Mouse (Mus musculus): ENCODE results near the gene Foxp4.

The Foxp4 gene

DNA sequence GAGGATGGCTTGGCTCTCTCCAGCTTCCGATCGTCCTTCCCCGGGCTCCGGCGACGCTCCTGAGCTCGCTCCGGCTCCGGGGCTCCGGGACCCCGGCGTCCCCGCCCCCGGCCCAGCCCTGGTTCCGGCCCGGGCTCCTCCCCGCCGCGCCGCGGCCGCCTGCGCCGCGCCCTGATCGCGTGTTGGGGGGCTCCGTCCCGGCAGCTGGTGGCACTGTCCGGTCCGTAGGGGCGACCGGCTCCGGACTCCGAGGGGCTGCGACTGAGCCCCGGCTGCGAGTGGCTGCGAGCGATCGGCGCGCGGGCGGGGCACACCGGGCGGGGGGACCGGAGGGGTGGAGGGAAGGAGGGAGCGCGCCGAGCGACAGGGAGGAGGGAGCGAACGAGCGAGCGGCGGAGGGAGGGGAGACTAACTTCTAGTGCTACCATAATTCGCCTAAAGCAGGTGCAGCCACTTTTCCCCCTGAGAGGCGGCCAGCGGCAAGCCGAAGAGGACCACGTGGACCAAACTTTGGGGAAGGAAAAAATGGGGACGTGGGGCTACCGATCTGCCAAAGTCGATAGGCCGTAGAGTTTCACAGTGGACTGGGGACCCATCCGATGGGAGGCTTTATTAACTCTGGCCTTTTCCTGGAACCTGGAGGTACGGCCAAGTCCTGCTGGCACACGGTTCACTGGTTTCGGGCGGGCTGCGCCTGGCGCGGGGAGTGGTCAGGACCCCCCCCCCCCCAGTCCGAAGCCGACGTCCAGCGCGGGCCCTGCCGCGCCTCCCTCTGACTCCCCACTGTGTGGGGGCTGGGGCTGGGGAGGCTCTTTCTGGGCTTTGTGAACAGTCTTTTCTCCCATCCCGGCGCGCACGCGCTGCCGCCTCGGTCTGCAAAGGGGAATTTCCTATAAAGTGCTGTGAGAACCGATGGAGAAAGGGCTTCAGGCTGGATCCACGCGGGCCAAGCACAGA lies at the start of gene Foxp4:
TSS of gene Foxp4 (minus strand) at position 263 of the 957 bp plus-strand sequence.
- DNase-seq (ENCODE audit: low read depth, low spot score), result peak; percentile 84

DNA sequence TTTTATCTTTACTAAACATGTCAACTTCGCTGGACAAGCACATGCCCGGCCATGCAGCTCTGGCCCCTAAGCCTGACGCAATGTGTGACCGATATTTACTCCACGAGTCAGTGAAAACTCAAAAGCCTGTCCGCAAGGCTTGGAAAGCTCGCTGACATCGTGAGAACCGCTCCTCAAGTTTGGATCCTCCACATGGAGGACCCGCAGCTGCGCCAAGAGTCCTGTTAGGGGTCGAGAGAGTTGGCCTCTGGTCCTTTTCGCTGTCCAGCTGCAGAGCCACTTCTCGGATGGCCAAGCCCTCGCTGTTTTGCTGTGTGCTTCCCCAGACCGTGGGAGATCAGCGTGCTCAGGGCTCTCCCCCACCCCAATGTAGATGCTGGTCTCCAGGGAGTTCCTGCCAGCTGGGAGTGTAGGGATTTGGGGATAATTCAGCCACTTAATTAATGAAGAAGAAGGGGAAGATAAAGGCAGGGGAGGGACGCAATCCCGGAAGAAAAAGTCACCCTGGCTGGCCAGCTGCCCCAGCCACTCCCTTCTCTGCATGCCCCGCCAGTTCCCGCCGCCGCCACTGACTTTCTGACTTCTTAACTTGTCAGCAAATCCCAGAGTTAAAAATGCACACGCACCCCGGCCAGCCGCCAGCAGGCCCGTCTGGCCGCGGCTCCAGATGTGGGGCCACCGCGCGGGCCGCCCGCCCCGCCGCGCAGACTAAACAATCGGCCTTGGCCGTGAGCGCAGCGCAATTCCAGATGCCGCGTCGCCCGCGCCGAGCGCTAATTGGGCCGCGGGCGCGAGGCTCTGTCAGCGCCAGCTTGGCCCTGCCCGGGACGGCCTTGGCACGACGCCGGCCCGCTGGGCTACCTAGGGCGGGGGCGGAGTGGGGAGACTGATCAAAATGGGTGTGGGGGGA lies 49.4 kb upstream of the Foxp4 start:
- no peak for DNase-seq (ENCODE audit: low read depth, low spot score)

DNA sequence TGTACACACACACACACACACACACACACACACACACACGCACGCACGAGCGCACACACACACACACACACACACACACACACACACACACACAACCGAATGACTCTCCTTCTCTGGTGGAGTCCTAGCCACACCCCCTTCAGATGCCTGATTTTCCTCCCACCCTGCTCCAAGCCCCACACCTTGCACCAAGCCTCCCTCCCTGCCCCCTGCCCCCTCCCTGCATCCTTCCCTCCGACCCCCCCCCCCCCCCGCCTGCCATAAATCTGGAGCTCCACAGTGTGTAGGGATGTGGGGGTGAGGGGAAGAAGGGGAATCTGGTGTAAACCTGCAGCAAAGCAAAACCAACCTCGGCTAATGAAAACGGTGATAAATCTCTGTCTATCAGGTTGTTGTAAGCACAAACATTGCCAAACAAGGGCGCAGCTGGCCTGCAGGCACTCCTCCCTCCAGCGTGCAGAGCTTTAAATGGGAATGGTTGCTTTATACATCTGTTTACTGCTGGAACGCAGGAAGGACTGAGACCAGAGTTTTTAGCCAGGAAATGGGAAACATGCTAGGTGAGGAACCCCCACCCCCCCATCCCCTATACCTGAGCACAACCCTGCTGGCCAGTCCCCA lies 41.5 kb upstream of the Foxp4 start:
- DNase-seq (ENCODE audit: low read depth, low spot score), result no peak

DNA sequence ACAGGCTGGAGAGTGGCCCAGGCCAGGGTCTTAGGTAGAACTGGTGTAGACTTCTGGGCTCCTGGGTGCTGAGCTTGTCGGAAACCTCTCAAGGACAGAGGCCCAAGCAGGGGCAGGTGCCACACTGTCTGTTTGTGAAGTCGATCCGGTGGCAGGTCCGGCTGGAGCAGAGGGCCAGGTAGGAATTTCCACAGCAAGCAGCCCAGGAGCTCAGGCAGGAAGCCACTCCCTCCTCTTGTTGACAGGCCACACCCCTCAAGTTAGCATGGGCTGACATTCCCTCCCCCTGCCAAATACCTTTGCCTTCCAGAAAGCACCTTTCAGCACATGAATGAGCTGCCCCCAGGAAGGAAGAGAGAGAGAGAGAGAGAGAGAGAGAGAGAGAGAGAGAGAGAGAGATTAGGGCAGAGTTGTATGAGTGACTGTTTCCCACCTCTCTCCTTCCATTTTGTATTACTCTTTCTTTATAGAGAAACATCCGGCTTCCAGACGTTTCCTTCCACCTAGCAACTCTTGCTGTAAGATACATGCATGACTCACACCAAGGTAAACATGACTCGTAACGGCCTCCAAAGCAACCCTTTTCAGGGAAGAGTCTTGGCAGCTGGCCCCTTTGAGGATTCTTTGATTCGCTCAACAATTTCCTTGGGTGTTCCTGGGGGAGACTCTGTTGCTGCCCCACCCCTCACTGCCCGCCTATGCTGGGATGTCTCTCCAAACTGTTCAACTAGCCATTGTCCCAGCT lies 33.8 kb upstream of the Foxp4 start:
- DNase-seq (ENCODE audit: low read depth, low spot score), result no peak

DNA sequence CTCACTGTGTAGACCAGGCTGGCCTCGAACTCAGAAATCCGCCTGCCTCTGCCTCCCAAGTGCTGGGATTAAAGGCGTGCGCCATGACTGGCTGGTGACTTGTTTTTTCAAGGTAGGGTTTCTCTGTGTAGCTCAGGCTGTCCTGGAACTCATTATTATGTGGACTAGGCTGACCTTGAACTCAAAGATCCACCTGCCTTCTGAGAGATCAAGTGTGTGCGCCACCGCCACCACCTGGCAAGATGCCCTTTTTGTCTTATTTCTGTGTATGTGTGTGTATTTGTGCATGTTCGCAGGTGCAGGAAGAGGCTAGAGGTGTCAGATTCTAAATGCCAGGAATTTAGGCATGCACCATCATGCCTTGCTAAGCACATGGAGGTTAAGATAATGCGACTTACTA lies 32.0 kb upstream of the Foxp4 start:
- DNase-seq (ENCODE audit: low read depth, low spot score), result no peak

DNA sequence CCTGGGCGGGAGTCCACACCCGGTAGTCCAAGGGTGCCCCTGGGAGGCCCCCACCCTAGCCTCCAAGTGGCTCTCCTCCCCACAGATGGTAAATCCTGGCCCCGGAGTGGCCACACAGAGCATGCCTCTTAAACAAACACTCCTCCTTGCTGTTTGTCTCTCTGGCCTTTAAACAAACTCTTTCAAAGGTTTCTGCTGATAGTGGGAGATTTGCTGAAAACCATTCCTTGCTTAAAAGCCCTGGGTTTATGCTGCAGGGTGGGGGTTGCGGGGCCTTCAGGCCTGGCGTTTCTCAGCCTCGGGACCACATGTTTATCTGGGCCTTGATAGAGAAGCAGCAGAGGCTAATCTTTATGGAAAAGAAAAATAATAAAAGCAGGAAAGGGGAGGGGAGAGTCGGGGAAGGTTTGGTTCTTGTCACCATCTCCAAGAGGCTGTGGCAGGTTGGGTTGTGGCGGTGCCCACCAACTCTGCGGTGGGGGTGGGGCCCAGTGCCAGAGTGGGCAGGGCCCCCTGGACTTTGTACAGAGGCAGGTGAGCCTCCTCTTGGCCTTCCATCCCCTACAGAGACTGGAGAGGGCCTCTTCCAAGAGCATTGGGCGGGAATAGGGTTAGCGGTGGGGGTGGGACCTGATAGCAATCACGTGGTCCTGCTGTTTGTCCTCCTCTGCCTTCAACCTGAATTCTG lies 30.8 kb upstream of the Foxp4 start:
- DNase-seq (ENCODE audit: low read depth, low spot score), result no peak

DNA sequence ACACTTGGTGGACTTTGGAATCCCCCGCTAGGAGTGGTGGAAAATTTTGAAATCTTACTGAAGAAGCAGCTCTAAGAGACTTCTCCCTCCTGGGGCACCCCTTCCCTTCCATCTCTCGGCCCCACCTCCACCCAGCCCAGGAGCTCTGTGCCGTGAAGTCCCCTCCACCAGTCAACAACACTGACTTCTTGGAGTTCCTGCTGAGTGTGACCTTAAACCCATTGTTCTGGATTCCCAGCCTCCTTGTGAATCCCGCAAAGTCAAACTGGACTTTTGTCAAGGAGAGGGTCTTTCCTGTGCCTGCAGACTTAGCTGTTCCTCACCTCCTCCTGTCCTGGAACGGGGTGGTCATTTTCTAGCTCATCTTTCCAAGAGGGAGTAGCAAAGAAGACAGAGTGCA lies 28.8 kb upstream of the Foxp4 start:
- no peak for DNase-seq (ENCODE audit: low read depth, low spot score)

DNA sequence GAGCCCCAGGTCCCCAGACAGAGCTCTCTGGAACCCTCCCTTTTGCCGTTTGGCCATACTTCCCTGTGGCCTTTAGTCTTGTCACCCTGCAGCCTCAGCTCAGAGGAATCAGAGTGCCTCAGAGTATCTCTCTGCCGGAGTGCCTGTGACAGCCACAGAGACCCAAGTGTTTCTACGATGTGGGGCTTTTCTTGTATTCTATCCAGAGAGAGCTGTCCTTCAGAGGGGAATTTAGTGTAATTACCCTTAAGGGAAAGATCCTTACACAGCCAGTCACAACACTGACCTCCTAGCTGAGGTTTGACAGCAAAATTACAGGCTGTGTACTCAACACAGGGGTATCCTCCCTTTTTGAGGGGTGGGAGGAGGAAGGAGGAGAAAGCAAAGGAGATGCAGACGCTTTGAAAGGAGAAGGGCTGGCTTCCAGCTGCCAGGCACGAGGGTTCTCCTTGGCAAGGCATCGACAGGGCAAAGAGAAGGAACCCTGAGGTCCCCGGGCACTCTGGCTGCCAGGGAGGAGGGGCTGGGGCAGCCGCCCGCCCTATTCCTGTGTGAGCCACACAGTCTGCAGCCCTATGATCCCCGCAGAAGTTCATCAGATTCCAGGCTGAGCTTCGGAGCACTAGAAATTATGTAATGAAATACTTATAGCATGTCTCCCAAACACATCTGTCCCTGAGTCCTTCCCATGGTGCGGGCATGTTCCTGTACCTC lies 28.1 kb upstream of the Foxp4 start:
- DNase-seq (ENCODE audit: low read depth, low spot score), result no peak

DNA sequence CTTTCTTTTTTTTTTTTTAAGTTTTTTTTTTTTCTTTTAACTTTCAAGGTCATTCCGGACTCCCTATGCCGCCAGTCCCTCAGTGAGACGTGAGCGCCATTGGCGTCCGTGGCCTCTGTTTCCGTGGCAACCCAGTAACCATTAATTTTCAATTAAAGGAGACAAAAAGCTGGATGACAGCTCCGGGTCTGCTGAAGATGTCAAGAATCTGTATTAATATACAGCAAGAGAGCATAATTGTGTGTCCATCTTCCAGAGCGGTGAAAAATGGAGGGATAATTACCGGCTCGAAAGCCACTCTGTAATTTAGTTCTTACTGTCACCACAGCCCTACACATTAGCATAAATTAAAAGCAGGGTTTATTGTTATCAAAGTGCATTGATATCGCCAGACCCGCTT lies 27.0 kb upstream of the Foxp4 start:
- DNase-seq (ENCODE audit: low read depth, low spot score), result no peak

DNA sequence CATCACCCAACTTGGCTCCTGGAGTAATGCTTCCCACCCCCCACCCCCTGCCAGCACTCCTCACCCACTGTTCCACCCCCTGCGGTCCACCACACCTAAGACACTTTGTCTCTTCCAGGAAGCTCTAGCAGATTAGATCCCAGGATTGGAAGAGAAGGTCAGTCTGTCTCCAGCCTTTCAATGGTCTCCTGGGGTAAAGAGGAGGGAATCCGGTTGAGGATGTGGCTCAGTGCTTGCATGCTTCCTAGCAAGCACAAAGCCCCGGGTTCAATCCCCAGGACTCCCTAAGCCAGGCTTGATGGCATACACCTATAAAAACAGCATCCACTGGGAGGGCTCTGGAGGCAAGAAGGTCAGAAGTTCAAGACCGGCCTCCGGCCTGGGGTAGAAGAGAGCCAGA lies 26.4 kb upstream of the Foxp4 start:
- DNase-seq (ENCODE audit: low read depth, low spot score), result no peak

DNA sequence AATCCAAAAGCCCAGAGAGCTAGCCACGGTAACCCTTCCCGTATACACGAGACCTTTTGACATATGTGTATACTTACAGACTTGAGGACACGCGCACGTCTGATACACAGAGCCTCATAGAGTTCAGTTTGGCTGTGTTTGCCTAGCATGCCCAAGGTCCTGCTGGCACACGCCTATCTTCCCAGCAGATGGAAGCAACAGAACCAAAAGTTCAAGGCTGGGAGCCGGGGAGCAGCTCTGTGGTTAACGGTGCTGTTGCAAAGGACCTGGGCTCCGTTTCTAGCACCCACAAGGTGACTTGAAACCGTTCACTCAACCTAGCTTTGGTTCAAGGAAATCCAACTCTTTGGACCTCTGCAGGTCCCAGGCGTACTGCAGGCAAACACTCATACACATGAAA lies 25.0 kb upstream of the Foxp4 start:
- no peak for DNase-seq (ENCODE audit: low read depth, low spot score)

DNA sequence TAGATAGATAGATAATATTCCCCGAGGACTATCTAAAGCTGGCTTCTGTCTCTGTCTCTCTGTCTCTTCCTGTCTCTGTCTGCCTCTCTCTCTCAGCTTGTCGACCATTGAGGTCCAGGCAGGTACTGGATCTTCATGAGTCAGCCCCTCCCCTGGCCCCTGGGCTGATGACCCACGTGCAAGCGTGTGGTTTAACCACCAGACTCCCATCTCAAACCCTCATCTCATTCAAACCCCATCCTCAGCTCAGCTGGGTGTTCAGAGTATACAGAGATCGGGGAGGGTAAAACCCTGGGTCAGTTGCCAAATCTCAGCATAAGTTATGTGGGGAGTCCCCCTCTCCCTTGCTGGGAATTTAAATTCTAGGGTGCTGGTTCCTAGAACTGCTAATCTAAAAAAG lies 24.3 kb upstream of the Foxp4 start:
- no peak for DNase-seq (ENCODE audit: low read depth, low spot score)

DNA sequence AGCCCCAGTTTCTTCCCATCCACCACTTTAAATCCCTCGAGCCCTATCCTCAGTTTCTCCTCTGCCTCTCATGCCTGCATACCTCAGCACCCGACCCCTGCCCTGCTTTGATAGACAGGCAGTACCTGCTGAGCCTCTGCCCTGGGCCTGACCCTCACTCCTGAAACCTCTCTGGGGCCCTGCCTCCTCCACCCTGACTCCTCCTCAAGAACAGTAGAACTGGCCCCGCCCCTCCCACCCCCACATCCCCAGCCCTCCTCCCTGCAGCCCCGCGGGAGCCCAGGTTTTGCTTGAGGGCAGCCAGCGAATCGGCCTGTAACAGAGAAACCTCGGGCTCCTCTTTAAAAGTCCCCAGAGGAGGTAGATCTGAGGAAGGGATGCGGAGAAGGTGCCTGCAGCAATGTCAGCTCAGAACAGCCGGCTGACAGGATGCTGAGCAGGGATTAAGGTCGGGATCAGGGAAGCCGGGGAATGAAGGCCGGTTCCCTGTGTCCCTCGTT lies 22.5 kb upstream of the Foxp4 start:
- DNase-seq (ENCODE audit: low read depth, low spot score), result no peak

DNA sequence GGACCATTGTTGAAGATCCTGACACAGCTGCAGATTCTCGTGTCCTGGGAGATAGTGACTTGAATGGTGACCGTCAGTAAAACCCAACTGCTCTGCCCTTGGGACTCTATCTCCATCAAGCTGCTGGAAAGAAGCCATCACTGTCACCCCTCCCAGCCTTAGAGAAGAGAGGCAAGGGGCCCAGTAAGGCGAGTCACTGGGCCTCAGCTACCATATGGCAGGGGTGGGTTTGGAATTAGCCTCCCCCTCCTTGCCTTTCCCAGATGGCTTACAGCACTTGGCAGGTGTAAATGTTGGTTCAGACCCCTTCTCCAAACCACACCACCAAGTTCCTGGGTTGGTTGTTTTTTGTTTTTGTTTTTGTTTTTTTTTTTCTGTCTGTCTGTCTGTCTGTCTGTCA lies 21.7 kb upstream of the Foxp4 start:
- DNase-seq (ENCODE audit: low read depth, low spot score), result no peak

DNA sequence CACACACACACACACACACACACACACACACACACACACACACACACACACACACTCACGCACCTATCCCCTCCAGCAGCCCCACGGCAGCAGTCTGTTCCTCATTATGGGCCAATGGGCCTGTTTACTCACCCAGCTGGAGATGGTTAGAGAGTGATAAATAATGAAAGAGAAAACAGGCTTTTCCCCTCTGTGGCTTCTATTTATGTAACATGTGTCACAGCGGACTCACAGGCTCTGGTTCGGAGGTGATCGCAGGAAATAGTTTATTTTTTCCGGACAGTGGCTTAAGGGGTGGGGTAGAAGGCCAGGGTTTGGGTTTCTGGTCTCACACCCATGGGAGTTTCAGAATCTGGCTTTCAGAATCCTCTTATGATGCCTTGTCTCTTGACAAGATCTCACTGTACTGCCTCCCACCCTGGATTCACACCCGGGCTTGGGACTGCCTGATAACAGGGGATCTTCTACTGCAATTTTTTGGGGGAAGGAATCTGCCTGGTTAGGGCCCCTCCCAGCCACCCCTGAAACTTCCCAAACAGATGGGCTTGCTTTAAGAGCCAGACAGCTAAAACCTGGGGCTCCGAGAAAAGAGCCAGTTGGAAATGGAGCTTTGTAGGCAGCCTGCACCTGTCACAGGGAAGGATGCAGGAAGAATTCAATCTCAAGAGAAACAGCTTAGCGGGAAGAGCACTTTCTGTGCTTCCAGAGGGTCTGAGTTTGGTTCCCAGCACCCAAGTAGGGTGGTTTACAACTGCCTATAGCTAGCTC lies 18.8 kb upstream of the Foxp4 start:
- DNase-seq (ENCODE audit: low read depth, low spot score), result no peak

DNA sequence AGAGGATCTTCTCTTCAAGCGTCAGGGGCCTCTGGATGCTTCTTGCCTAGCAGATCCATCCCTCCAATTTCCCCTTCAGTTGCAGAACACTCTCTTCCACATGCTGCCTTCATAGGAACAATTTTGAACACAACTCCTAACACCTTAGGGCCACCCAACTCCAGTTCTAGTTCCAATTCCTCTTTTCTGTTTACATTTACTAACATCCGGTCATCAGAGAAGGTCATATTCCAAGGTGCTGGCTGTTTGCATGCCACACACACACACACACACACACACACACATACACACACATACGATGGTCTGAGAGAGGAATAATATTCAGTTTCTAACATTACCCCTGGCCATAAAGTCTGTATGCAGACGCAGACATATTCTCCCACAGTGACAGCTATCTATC lies 17.6 kb upstream of the Foxp4 start:
- no peak for DNase-seq (ENCODE audit: low read depth, low spot score)

DNA sequence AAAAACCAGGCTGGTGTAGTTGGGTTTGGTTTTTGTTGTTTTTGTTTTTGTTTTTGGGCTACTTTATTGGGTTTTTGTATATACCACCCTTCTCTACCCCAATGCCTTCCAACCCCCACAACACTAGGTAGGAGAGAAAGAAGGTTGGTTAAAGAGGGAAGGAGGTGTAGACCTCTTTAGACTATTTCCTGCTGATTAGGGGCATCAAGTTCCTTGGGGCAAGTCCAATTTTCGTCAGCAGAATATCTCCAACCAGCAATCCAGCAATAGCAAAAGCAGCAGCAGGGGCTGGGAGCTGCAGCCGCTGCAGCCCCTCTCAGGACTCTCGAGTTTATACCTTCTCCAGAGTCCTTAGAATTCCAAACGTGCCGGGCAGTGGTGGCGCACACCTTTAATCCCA lies 14.4 kb upstream of the Foxp4 start:
- no peak for DNase-seq (ENCODE audit: low read depth, low spot score)

DNA sequence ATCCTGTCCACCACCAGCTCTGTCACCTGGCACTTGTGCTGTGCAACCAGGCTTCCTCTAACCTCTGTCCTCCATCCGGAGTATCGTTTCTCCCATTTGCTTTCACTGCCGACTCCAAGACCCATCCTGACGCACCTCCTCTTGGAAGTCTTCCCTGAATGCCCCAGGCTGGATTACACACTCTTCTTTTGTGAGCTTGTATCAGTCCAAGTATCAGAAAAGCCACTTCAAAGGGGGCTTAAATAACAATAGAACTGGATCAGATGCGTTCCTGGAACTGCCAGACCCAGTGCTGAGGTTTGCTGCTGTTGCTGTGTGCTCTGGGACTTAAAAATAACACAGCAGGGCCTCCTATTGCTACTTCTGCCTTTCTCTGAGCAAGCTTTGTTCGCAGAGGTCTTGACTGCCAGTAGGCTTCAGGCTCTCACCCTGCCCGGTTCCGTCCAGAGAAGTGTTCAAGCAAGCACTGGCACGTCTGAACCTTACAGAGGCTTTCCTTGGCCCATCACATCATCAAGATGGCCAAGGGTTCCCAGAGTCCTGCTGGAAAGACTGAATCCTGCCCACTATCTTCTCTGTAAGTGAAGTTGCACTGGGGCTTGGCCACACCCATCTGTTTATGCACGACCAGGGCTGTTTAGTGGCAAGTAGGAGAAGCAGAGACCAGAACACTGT lies 13.6 kb upstream of the Foxp4 start:
- DNase-seq (ENCODE audit: low read depth, low spot score), result no peak

DNA sequence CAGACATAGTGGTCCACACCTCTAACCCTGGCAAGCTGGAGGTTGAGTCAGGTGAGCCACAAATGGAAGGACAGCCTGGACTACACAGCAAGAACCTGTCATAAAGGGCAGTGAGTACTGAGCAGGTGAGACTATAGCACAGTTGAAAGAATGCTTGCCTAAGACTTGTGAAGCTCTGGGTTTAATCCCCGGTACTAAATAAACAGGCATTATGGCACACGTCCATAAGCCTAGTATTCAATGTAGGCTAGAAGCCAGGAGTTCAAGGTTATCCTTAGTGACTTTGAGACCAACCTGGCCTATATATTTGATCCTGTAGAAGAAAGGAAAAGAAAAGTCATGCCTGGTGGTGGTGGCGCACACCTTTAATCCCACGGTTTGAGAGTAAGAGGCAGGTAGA lies 12.1 kb upstream of the Foxp4 start:
- no peak for DNase-seq (ENCODE audit: low read depth, low spot score)

All from brain, embryonic 18.5 days (tissue).